Mouse (Mus musculus) liver, postnatal 0 days (tissue): ENCODE data around the gene Vnn1. TPM values are rescaled to one million over a fixed set of nuclear protein-coding genes. Genes with fewer than 3 reads are reported as not detected.

Experiments used
- ATAC-seq: fragments of 200-750 bp; cut with Nextera tagmentation; 2 replicates; pipeline ENCODE4 v1.8.0; 2017; ENCODE audit warnings: mild to moderate bottlenecking, moderate library complexity
- DNase-seq: peaks from one replicate; pipeline ENCODE4 v3.0.0-alpha.2; 2016
- H3K27ac ChIP-seq: fragments of 300-500 bp; sonication (generic); 2 replicates; pipeline ENCODE4 v1.5.1; 2014; ENCODE audit warnings: antibody characterized with exemption, moderate library complexity, mild to moderate bottlenecking, low read depth
- H3K27me3 ChIP-seq: fragments of 300-500 bp; sonication (generic); 2 replicates; pipeline ENCODE4 v1.6.1; 2014; ENCODE audit warnings: low read length, control low read depth, mixed read lengths; ENCODE audit not compliant: insufficient read depth
- H3K36me3 ChIP-seq: fragments of 300-500 bp; sonication (generic); replicated peaks from 2 replicates; pipeline ENCODE4 v1.6.1; 2014; ENCODE audit warnings: mild to moderate bottlenecking, control low read depth, low read length, moderate library complexity, mixed read lengths; ENCODE audit not compliant: insufficient read depth
- H3K4me1 ChIP-seq: fragments of 300-500 bp; sonication (generic); 2 replicates; pipeline ENCODE4 v1.6.1; 2014; ENCODE audit warnings: antibody characterized with exemption, mild to moderate bottlenecking, control low read depth; ENCODE audit not compliant: insufficient read depth
- H3K4me2 ChIP-seq: fragments of 300-500 bp; sonication (generic); 2 replicates; pipeline ENCODE4 v1.6.1; 2014; ENCODE audit warnings: low read depth, mild to moderate bottlenecking, low read length, moderate library complexity, mixed read lengths
- H3K4me3 ChIP-seq: fragments of 300-500 bp; sonication (generic); 2 replicates; pipeline ENCODE4 v1.5.1; 2014; ENCODE audit warnings: low read depth, low read length
- H3K9ac ChIP-seq: fragments of 300-500 bp; sonication (generic); replicated peaks from 2 replicates; pipeline ENCODE4 v1.6.1; 2014; ENCODE audit warnings: mild to moderate bottlenecking, moderate library complexity
- H3K9me3 ChIP-seq: fragments of 300-500 bp; sonication (generic); 2 replicates; pipeline ENCODE4 v1.6.1; 2016; ENCODE audit warnings: mild to moderate bottlenecking, control low read depth, low read length, mixed read lengths
- CTCF ChIP-seq: sonication (generic); IDR thresholded peaks from 2 replicates; pipeline ENCODE4 v1.5.1; 2016; ENCODE audit warnings: antibody characterized with exemption, low read depth
- EP300 ChIP-seq: IDR thresholded peaks from 2 replicates; pipeline ENCODE4 v1.6.1; 2016; ENCODE audit warnings: antibody characterized with exemption, low read depth, mild to moderate bottlenecking
- WGBS: fragments of 180-500 bp; shearing (Covaris S2); extraction: QIAGEN DNeasy Blood & Tissue Kit; methylation state at CpG from one replicate; pipeline ENCODE4 v1.1.7; 2014; ENCODE audit not compliant: insufficient replicate concordance; 5-methylcytosine and 5-hydroxymethylcytosine counted together
- polyA plus RNA-seq: library from polyadenylated mRNA; unstranded; fragments of >200 nt; fragmentation: Nextera tagmentation; extraction: Ambion mirVana; gene quantifications from 2 replicates; pipeline ENCODE4 v1.2.1, GENCODE M21; 2015

Gene Vnn1
- 13.9 and 20.5 TPM in 2 replicates for polyA plus RNA-seq

DNA sequence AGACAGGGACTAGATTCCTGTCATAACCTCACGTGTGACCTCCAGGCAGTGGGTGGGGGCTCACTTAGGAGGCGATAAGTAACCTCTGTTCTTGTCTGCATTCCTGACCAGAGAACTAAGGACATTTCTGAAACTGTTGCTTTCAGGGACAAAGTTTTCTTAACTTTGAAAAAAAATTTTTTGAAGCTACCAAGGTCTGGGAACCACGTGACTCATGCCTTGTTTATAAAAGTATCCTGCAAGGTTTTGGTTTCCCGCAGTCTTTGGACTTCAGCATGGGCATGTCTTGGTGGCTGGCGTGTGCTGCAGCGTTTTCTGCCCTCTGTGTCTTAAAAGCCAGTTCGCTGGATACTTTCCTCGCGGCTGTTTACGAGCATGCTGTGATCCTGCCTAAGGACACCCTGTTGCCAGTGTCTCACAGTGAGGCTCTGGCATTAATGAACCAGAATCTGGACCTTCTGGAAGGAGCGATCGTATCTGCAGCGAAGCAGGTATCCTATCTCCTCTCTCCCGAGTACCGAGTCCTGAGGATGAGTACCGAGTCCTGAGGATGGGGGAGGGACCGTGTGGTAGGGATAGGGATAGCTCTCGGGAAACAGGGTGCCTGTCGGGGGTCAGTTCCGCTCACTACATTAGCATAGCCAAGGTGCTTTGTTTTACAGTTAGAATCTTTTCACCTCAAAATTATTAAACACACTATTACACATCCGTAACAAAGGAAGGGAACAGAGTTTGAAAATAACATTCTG lies at the start of gene Vnn1:
Gene Vnn1 (plus strand): TSS at position 88 of the 749 bp plus-strand sequence.
- peak within 1 kb of the TSS; percentile 55 for H3K4me2 ChIP-seq
- DNase-seq (no peak), ATAC-seq (no peak)

DNA sequence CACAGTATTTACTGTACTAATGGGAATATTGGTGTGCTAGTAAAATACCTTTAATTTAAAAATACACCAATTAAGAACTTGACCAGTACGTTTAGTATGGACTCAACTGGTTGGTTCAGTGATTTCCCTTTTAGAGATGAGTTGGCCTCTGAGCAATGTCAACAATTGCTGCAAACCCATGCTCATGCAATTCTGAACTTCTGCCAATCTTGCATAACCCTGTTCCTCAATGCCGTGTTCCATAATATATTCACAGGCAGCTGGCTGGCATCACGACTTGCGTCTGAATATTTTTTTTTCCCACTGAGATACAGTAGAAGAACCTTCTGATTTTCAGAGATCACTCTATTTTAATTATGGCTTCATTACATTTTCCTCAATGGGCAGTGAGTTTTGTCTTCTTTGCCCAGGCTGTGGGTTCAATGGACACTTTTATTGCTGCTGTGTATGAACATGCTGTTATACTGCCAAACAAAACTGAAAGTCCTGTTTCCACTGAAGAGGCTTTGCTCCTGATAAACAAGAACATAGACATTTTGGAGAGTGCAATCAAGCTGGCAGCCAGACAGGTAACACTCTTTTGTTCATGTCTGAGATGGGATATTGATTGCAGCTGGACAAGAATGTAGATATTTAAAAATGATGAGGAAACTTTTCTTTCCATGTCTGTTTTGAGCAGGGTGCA lies 43.1 kb upstream of the Vnn1 start, which contains the start of gene Vnn3:
Gene Vnn3 (plus strand): TSS at position 235 of the 685 bp plus-strand sequence.
- Histone ChIP-seq H3K4me3 (peak within 1 kb of the TSS; percentile 40), H3K4me1 (0 out of 2 replicates have a peak, but pooled peaks cover 4% of the 10 kb centered on the region), H3K9ac (peak within 1 kb of the TSS; percentile 57), H3K4me2 (peak within 1 kb of the TSS; percentile 62), H3K27ac (peak within 1 kb of the TSS; percentile 83), H3K27me3 (no peaks in the 10 kb centered on the region), H3K36me3 (no peaks in the 10 kb centered on the region), H3K9me3 (no peaks in the 10 kb centered on the region)
- ATAC-seq (peak; percentile 90), DNase-seq (peak; percentile 39)
- no peak for TF ChIP-seq CTCF
- TF ChIP-seq EP300 = peak; percentile 60
- WGBS = 37% methylated on average over 4 of the region's 4 CpGs

More for the DNA sequence above, at the start of gene Vnn1:
- TF ChIP-seq CTCF = no peak
- no peak for TF ChIP-seq EP300
- no peaks in the 10 kb centered on the region for H3K27me3 ChIP-seq
- 0 out of 2 replicates have a peak within 1 kb of the TSS, but pooled peaks have one; percentile 32 for H3K9ac ChIP-seq
- H3K4me1 ChIP-seq = no peaks in the 10 kb centered on the region; the same call in 1 of the 2 replicates
- no peaks in the 10 kb centered on the region for H3K9me3 ChIP-seq
- no peak within 1 kb of the TSS for H3K27ac ChIP-seq
- WGBS = 30% methylated on average over 21 of the region's 21 CpGs
- H3K4me3 ChIP-seq = 0 out of 2 replicates have a peak within 1 kb of the TSS, but pooled peaks have one; percentile 4
- H3K36me3 ChIP-seq = no peaks in the 10 kb centered on the region

DNA sequence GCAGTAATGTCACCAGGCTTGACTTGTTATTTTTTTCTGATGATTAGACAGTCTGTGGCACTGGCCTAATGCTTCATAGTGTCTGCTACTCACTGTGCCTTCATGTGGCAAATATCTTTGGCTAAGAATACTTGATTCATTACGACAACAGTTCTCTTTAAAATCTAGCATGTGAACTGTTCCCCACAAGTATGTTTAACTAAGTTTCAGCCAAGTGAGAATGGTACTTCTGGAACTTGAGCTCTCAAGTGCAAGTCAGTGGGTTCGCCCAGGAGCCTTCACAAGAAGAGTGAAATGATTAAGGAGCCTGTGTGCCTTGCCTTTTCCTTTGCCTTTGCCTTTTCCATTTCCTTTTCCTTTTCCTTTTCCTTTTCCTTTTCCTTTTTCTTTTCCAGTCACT lies 42.4 kb upstream of the Vnn1 start:
- TF ChIP-seq EP300 (no peak), CTCF (no peak)
- Histone ChIP-seq H3K27ac (peak overlapping the region; percentile 83), H3K36me3 (no peaks in the 10 kb centered on the region), H3K9me3 (no peaks in the 10 kb centered on the region), H3K4me3 (peak overlapping the region; percentile 40), H3K4me1 (0 out of 2 replicates have a peak, but pooled peaks cover 4% of the 10 kb centered on the region), H3K9ac (peak overlapping the region; percentile 57), H3K4me2 (peak overlapping the region; percentile 62), H3K27me3 (no peaks in the 10 kb centered on the region)
- peak; percentile 31; the same call in 1 of the 2 replicates for ATAC-seq
- DNase-seq = no peak
- 67% methylated on average over 2 of the region's 2 CpGs for WGBS

DNA sequence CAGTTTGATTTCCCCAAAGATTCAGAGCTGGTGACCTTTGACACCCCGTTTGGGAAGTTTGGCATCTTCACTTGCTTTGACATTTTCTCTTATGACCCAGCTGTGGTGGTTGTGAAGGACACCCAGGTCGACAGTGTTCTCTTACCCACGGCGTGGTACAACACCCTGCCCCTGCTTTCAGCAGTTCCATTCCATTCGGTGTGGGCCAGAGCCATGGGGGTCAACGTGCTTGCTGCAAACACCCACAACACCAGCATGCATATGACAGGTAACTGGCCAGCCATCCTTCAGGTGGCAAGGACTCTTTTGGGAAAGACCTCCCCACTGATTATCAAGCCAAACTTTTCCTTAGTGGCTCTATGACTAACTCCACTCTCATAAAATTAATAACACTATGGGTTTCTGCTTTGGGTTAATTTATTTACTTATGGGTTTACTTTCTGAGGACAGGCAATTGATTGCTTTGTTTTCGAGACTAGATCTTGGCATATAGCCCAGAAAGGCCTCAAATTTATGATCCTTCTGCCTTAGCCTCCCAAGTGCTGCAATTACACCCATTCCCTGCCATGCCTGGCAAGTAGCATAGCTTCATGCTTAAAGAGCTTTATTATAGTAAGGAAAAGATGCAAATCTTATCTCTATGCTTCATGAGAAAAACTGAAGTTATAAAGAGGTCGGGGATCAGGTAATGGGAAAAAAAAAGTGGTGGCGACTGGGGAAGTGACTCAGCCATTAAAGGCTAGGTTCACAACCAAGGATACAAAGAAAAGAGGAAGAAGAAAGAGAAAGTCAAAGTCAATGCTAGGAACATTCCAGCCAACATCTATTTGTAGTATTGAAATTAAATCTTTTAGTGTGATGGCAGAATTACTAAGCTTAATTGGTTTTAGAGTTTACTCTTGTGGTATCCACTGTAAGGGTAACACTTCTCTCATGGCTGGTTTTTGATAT lies 29.9 kb upstream of the Vnn1 start:
- ATAC-seq = peak; percentile 56; the same call in 1 of the 2 replicates
- Histone ChIP-seq H3K4me3 (no peak overlapping the region), H3K27ac (0 out of 2 replicates have a peak overlapping the region, but pooled peaks have one; percentile 29), H3K4me1 (no peaks in the 10 kb centered on the region), H3K27me3 (no peaks in the 10 kb centered on the region), H3K36me3 (peaks cover 14% of the 10 kb centered on the region), H3K9ac (no peak overlapping the region), H3K9me3 (peaks cover 6% of the 10 kb centered on the region; the same call in 1 of the 2 replicates), H3K4me2 (no peak overlapping the region)
- WGBS = 54% methylated on average over 9 of the region's 9 CpGs
- TF ChIP-seq CTCF (no peak), EP300 (no peak)
- DNase-seq = no peak

DNA sequence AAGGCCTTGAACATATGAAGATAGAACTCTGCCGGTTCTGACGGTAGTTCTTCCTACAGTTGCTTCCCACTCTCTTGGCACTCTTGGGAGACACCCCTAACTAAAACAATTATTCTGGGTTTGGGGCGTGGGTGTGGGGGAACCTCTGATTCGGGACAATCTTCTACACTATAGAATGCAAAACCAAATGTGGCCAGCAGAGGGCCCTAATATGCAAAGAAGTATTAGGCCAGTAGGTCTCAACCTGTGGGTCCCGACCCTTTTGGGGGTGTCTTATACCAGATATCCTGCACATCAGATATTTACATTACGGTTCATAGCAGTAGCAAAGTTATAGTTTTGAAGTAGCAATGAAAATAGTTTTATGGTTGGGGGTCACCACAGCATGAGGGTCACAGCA lies 13.8 kb upstream of the Vnn1 start:
- Histone ChIP-seq H3K4me3 (no peak overlapping the region), H3K4me1 (no peaks in the 10 kb centered on the region), H3K9ac (no peak overlapping the region), H3K9me3 (no peaks in the 10 kb centered on the region), H3K27ac (no peak overlapping the region), H3K4me2 (no peak overlapping the region), H3K27me3 (no peaks in the 10 kb centered on the region), H3K36me3 (no peaks in the 10 kb centered on the region)
- no peak for DNase-seq
- ATAC-seq = no peak
- TF ChIP-seq CTCF = peak; percentile 45; the same call in 1 of the 2 replicates
- no peak for TF ChIP-seq EP300
- WGBS = 77% methylated on average over 6 of the region's 6 CpGs
